8 mouse cellular contexts compared by ENCODE assay signal in the genomic region with DNA sequence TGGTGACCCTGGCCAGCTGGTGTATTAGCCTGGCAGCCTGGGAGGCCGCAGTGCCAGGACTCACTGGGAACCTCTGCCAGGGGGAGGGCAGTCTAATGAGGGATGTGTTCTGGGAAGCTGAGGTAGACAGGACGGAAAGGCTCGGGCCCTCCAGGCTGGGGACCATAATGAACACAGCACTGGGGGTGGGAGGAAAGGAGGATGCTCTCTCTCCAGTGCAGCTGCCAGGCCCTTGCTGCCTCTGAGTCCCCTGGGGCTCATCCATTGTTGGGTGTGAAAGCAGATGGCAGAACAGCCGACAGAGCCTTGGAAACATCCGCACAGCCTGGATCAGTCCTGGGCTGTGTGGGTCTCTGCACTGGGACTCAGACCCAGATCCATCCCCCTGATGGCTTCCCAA. TPM values are rescaled to one million over a fixed set of nuclear protein-coding genes. Genes with fewer than 3 reads are reported as not detected.
DNase-seq lines count a peak whose midpoint lies in the region; ATAC-seq and TF ChIP-seq lines count a peak whose summit lies in the region.

No protein-coding gene starts in this region.

- ATAC-seq in hindbrain, embryonic 16.5 days = no peak

- intact Hi-C loops in gastrocnemius, adult 2 months (cut with DNase I) = loop anchor here (1.0 kb wide), 1 partner anchor 26 kb away; a partner anchor contains a TSS

- no peaks in the 10 kb centered on the region for H3K36me3 ChIP-seq in hindbrain, embryonic 10.5 days
- no peaks in the 10 kb centered on the region for H3K36me3 ChIP-seq in hindbrain, embryonic 16.5 days (ENCODE audit: control insufficient read depth, insufficient read depth, low read length)
- H3K36me3 ChIP-seq in small intestine, adult 2 months (ENCODE audit: control insufficient read depth, insufficient read depth, low read length) = no peaks in the 10 kb centered on the region

- WGBS in hindbrain, embryonic 10.5 days = 35% methylated on average over 5 of the region's 5 CpGs
- WGBS in hindbrain, embryonic 16.5 days = 11% methylated on average over 5 of the region's 5 CpGs
- 71% methylated on average over 5 of the region's 5 CpGs for WGBS in bone marrow, adult 2 months
- 89% methylated on average over 5 of the region's 5 CpGs for WGBS in small intestine, adult 2 months

- H3K4me1 ChIP-seq in hindbrain, embryonic 10.5 days (replicated peaks) = peaks cover 50% of the 10 kb centered on the region
- H3K4me1 ChIP-seq in hindbrain, embryonic 16.5 days (ENCODE audit: control insufficient read depth, insufficient read depth, low read depth, low read length) = peaks cover 25% of the 10 kb centered on the region
- peaks cover 10% of the 10 kb centered on the region for H3K4me1 ChIP-seq in bone marrow, adult 2 months (ENCODE audit: control insufficient read depth, insufficient read depth, low read length)
- peaks cover 34% of the 10 kb centered on the region; the same call in 1 of the 2 replicates for H3K4me1 ChIP-seq in small intestine, adult 2 months (ENCODE audit: control insufficient read depth, insufficient read depth, insufficient read length, low read length)

- DNase-seq in hindbrain, embryonic 10.5 days (ENCODE audit: low spot score) = peak; percentile 43
- peak; percentile 62 for DNase-seq in gastrocnemius, adult 2 months
- peak; percentile 54 to 58 for DNase-seq in kidney, adult 8-10 months
- no peak for DNase-seq in spleen, postnatal 4 days (ENCODE audit: low spot score in 2 of 2)
- no peak for DNase-seq in right cerebral cortex, postnatal 14 days

- no peak for TF ChIP-seq CTCF in bone marrow, adult 2 months (IDR thresholded peaks at IDR 0.05; ENCODE audit: control insufficient read depth, insufficient read depth, low read length)
- TF ChIP-seq CTCF in gastrocnemius, adult 2 months (IDR thresholded peaks at IDR 0.05) = no peak
- TF ChIP-seq CTCF in small intestine, adult 2 months (IDR thresholded peaks at IDR 0.05; ENCODE audit: extremely low read depth, insufficient read length, insufficient replicate concordance, low read depth, low read length) = no peak

- no peak overlapping the region for H3K9ac ChIP-seq in hindbrain, embryonic 16.5 days (ENCODE audit: low read depth, low read length)

- peaks cover 20% of the 10 kb centered on the region for H3K27me3 ChIP-seq in hindbrain, embryonic 10.5 days (ENCODE audit: insufficient read depth, poor library complexity, severe bottlenecking)
- H3K27me3 ChIP-seq in hindbrain, embryonic 16.5 days (replicated peaks; ENCODE audit: control insufficient read depth, insufficient read depth, low read length) = no peaks in the 10 kb centered on the region
- H3K27me3 ChIP-seq in small intestine, adult 2 months (ENCODE audit: control insufficient read depth, insufficient read depth, low read length) = no peaks in the 10 kb centered on the region

- no peak for TF ChIP-seq POLR2A in bone marrow, adult 2 months (IDR thresholded peaks at IDR 0.05; ENCODE audit: borderline replicate concordance, control insufficient read depth, low read depth, low read length)
- TF ChIP-seq POLR2A in small intestine, adult 2 months (IDR thresholded peaks at IDR 0.05; ENCODE audit: low read depth, low read length) = no peak

- H3K4me3 ChIP-seq in hindbrain, embryonic 10.5 days = no peak overlapping the region
- H3K4me3 ChIP-seq in hindbrain, embryonic 16.5 days (ENCODE audit: low read length) = no peak overlapping the region
- H3K4me3 ChIP-seq in bone marrow, adult 2 months (replicated peaks; ENCODE audit: control insufficient read depth, low read depth, low read length) = no peak overlapping the region
- peak overlapping the region; percentile 66; the same call in 1 of the 2 replicates for H3K4me3 ChIP-seq in gastrocnemius, adult 2 months
- H3K4me3 ChIP-seq in small intestine, adult 2 months (ENCODE audit: low read depth, low read length) = no peak overlapping the region

- no peak overlapping the region for H3K4me2 ChIP-seq in hindbrain, embryonic 16.5 days (ENCODE audit: low read length)

- H3K27ac ChIP-seq in hindbrain, embryonic 10.5 days = peak overlapping the region; percentile 81
- H3K27ac ChIP-seq in hindbrain, embryonic 16.5 days (ENCODE audit: low read depth, low read length) = no peak overlapping the region
- peak overlapping the region; percentile 67 for H3K27ac ChIP-seq in bone marrow, adult 2 months (ENCODE audit: control insufficient read depth, insufficient read depth, low read depth, low read length, poor library complexity)
- H3K27ac ChIP-seq in gastrocnemius, adult 2 months = peak overlapping the region; percentile 99
- H3K27ac ChIP-seq in small intestine, adult 2 months (ENCODE audit: insufficient read depth, low read depth, low read length) = peak overlapping the region; percentile 88

- H3K9me3 ChIP-seq in hindbrain, embryonic 10.5 days = no peaks in the 10 kb centered on the region
- no peaks in the 10 kb centered on the region for H3K9me3 ChIP-seq in hindbrain, embryonic 16.5 days (ENCODE audit: control insufficient read depth, low read length)

RNA-seq across cellular contexts. Expression of a gene that starts 2.2 kb away (rescaled TPM):
- 12.8 and 15.9 TPM in 2 replicates for polyA plus RNA-seq in hindbrain, embryonic 10.5 days (2016; fragmentation: Nextera tagmentation; extraction: Ambion mirVana)
- polyA plus RNA-seq in hindbrain, embryonic 16.5 days (2015; fragmentation: Nextera tagmentation; extraction: Ambion mirVana) = 25.3 and 27.6 TPM in 2 replicates
- 23.0 and 42.5 TPM in 2 replicates for polyA plus RNA-seq in bone marrow, adult 2 months (2011; ENCODE audit: insufficient read depth, insufficient read length, low replicate concordance, missing spikeins)
- 1 to 10 TPM; 4.2 to 8.1 TPM for total RNA-seq in gastrocnemius, adult 2 months (2021)
- 14.4 and 47.8 TPM in 2 replicates for polyA plus RNA-seq in small intestine, adult 2 months (2012; rRNA removed)

RNA-seq across cellular contexts. Expression of a gene that starts 26.1 kb away (rescaled TPM):
- 13.4 and 13.5 TPM in 2 replicates for polyA plus RNA-seq in hindbrain, embryonic 10.5 days (2016; fragmentation: Nextera tagmentation; extraction: Ambion mirVana)
- polyA plus RNA-seq in hindbrain, embryonic 16.5 days (2015; fragmentation: Nextera tagmentation; extraction: Ambion mirVana) = 12.6 and 13.2 TPM in 2 replicates
- polyA plus RNA-seq in bone marrow, adult 2 months (2011; ENCODE audit: insufficient read depth, insufficient read length, low replicate concordance, missing spikeins) = 5.2 and 16.3 TPM in 2 replicates
- 10 to 100 TPM; 12.4 to 16.3 TPM for total RNA-seq in gastrocnemius, adult 2 months (2021)
- polyA plus RNA-seq in small intestine, adult 2 months (2012; rRNA removed) = 23.1 and 54.8 TPM in 2 replicates

Comparison
In these comparisons a context has a peak if more than half of its experiments do, and no peak if none do; other contexts are left out.
1. DNase-seq: peak in hindbrain, embryonic 10.5 days (single experiment), gastrocnemius, adult 2 months (single experiment) and kidney, adult 8-10 months (2 of 2); none in spleen, postnatal 4 days (0 of 2) and right cerebral cortex, postnatal 14 days (single experiment).